Mouse (Mus musculus) forebrain, postnatal 0 days (tissue): ENCODE data around the gene Axin2. TPM values are rescaled to one million over a fixed set of nuclear protein-coding genes. Genes with fewer than 3 reads are reported as not detected.

Source experiments
- ATAC-seq: fragments of 200-750 bp; cut with Nextera tagmentation; 2 replicates; pipeline ENCODE4 v1.8.0; 2017; ENCODE audit warnings: mild to moderate bottlenecking, moderate library complexity
- DNase-seq: peaks from one replicate; pipeline ENCODE4 v3.0.0-alpha.2; 2015
- H3K27ac ChIP-seq: fragments of 300-500 bp; sonication (generic); 2 replicates; pipeline ENCODE4 v1.5.1; 2014; ENCODE audit warnings: low read depth, mild to moderate bottlenecking, antibody characterized with exemption, low read length, moderate library complexity, mixed read lengths
- H3K27me3 ChIP-seq: fragments of 300-500 bp; sonication (generic); 2 replicates; pipeline ENCODE4 v1.6.1; 2014; ENCODE audit warnings: mild to moderate bottlenecking, low read length, mixed read lengths; ENCODE audit not compliant: insufficient read depth
- H3K36me3 ChIP-seq: fragments of 300-500 bp; sonication (generic); 2 replicates; pipeline ENCODE4 v1.6.1; 2014; ENCODE audit warnings: mild to moderate bottlenecking, moderate library complexity; ENCODE audit not compliant: insufficient read depth
- H3K4me1 ChIP-seq: fragments of 300-500 bp; sonication (generic); 2 replicates; pipeline ENCODE4 v1.6.1; 2014; ENCODE audit warnings: antibody characterized with exemption; ENCODE audit not compliant: insufficient read depth
- H3K4me2 ChIP-seq: fragments of 300-500 bp; sonication (generic); 2 replicates; pipeline ENCODE4 v1.6.1; 2014; ENCODE audit warnings: low read depth, mild to moderate bottlenecking, moderate library complexity
- H3K4me3 ChIP-seq: fragments of 300-500 bp; sonication (generic); 2 replicates; pipeline ENCODE4 v1.5.1; 2014; ENCODE audit warnings: low read depth, low read length, mixed read lengths
- H3K9ac ChIP-seq: fragments of 300-500 bp; sonication (generic); 2 replicates; pipeline ENCODE4 v1.6.1; 2014; ENCODE audit warnings: mild to moderate bottlenecking
- H3K9me3 ChIP-seq: fragments of 300-500 bp; sonication (generic); 2 replicates; pipeline ENCODE4 v1.6.1; 2016; ENCODE audit warnings: low read length
- CTCF ChIP-seq: sonication (generic); IDR thresholded peaks from 2 replicates; pipeline ENCODE4 v1.5.1; 2016; ENCODE audit warnings: antibody characterized with exemption, control low read depth, low read depth
- WGBS: fragments of 180-500 bp; shearing (Covaris S2); extraction: QIAGEN DNeasy Blood & Tissue Kit; methylation state at CpG from one replicate; pipeline ENCODE4 v1.1.7; 2014; 5-methylcytosine and 5-hydroxymethylcytosine counted together
- polyA plus RNA-seq: library from polyadenylated mRNA; unstranded; fragments of >200 nt; fragmentation: Nextera tagmentation; extraction: Ambion mirVana; gene quantifications from 2 replicates; pipeline ENCODE4 v1.2.1, GENCODE M21; 2015
- total RNA-seq: library from RNA; depleted of rRNA; stranded (reverse); fragments of >200 nt; gene quantifications from 2 replicates; pipeline ENCODE4 v1.2.3, GENCODE M21; 2014

Gene Axin2
- total and polyA plus RNA-seq, 2 experiments from 2014 or later = 5.0 to 35.6 TPM

DNA sequence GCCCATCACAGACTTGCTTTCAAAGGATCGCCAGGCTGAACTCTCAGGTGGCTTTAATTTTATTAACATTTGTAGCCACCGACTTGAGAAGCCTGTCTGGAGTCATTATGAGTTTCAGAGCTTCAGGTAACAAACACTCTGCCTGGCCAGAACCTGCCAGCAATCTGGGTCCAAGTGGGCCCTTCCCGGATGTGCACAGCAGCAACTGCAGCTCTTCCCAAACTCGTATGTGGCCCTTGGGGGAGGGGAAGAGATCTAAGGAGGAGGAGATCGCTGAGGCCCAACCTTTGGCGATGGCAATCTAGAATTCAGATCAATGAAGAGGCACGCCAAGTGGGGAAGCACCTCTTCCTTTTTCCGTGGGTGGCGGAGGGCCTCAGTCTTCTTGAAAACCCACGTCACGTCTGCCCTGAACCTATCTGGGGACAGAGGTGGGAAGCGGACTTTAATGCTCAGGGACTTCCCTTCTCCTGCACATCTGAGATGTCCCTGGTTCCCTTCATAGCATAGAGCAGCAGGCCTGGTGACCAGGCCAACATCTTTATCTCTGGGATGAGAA lies 26.8 kb upstream of the Axin2 start:
- ATAC-seq = no peak
- no peak overlapping the region for H3K27ac ChIP-seq
- no peak overlapping the region for H3K4me3 ChIP-seq
- H3K4me1 ChIP-seq = peaks cover 10% of the 10 kb centered on the region; the same call in 1 of the 2 replicates
- WGBS = 56% methylated on average over 12 of the region's 12 CpGs
- no peaks in the 10 kb centered on the region for H3K36me3 ChIP-seq
- H3K27me3 ChIP-seq = no peaks in the 10 kb centered on the region
- DNase-seq = no peak
- no peaks in the 10 kb centered on the region for H3K9me3 ChIP-seq
- no peak for TF ChIP-seq CTCF
- no peak overlapping the region for H3K4me2 ChIP-seq
- no peak overlapping the region for H3K9ac ChIP-seq

DNA sequence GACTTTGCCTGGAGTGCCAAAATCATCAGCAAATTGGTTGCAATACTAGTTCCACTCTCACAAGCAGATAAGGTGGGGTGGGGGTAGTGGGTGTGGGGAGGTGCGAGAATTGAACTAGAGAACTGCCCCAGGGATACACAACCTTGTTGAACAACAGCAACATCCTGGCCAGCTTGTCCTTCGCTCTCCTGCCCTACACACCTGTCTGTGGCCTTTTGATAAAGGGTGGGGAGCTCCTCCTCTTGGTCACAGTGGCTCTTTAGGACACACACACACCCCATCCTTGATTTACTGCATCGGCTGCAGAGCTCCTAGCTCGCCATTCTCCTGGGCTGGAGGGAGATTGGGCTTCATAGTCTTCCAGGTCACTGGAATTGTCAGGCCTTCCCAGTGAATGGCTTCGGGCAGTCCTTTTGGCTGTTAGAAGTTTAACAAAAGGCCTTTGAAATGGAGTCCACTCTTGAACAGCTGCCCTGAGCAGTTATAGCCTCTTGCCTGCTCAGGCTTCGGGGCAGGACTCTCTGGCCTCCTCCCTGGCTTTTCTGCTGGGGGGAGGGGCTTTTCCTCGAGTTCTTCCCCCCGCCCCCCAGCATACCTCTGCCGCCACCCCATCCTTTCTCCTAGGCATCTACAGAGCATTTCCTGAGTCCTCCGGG lies 26.2 kb upstream of the Axin2 start:
- 42% methylated on average over 10 of the region's 10 CpGs for WGBS
- Histone ChIP-seq H3K27ac (no peak overlapping the region), H3K4me2 (no peak overlapping the region), H3K27me3 (no peaks in the 10 kb centered on the region), H3K9ac (no peak overlapping the region), H3K4me1 (peaks cover 10% of the 10 kb centered on the region; the same call in 1 of the 2 replicates), H3K36me3 (no peaks in the 10 kb centered on the region), H3K9me3 (no peaks in the 10 kb centered on the region), H3K4me3 (no peak overlapping the region)
- DNase-seq (no peak), ATAC-seq (no peak)
- TF ChIP-seq CTCF = no peak

DNA sequence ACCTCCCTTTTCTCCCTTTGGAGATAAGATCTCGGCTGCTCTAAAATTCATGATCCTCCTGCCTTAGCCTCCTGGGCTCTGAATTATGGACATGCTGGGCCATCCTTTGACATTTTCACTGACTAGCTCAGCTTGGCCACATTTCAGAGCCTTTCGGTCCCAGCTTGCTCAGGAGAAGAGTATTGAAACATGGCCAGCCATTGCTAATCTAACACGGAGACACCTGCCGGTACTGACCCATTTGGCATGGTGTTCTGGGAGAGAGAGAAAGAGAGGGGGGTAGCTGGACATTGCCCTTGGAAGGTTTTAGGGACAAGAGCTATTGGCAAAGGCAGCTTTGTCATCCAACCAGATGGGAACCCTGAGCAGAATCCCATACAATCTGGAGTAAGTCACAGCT lies 23.1 kb upstream of the Axin2 start:
- ATAC-seq = no peak
- Histone ChIP-seq H3K27ac (no peak overlapping the region), H3K27me3 (no peaks in the 10 kb centered on the region), H3K4me2 (no peak overlapping the region), H3K4me1 (peaks cover 5% of the 10 kb centered on the region; the same call in 1 of the 2 replicates), H3K9ac (no peak overlapping the region), H3K9me3 (no peaks in the 10 kb centered on the region), H3K4me3 (no peak overlapping the region), H3K36me3 (no peaks in the 10 kb centered on the region)
- WGBS = 79% methylated on average over 4 of the region's 4 CpGs
- DNase-seq = no peak
- TF ChIP-seq CTCF = no peak

DNA sequence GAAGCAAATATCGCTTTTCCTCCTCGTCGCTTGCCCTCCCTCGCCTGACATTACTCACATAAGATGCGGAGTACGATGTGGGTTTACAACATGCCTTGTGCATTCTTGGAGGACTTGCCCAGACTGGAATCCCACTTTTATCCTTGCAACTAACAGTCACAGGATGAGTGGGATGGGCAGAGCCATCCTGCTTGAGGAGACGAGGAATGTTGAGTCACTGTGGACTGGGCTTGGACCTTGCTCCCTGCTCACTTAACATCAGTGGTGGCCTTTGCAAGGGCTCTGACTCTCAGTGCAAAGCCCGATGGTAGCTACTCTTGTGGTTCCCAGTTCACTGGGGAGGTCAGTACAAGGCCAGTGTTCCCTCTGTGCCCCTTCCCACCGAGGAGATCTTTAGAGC lies 22.1 kb upstream of the Axin2 start:
- H3K4me2 ChIP-seq = no peak overlapping the region
- H3K27ac ChIP-seq = no peak overlapping the region
- H3K27me3 ChIP-seq = no peaks in the 10 kb centered on the region
- no peaks in the 10 kb centered on the region for H3K36me3 ChIP-seq
- no peaks in the 10 kb centered on the region for H3K9me3 ChIP-seq
- no peak for TF ChIP-seq CTCF
- H3K9ac ChIP-seq = no peak overlapping the region
- DNase-seq = no peak
- 83% methylated on average over 9 of the region's 9 CpGs for WGBS
- no peak for ATAC-seq
- H3K4me1 ChIP-seq = peaks cover 5% of the 10 kb centered on the region; the same call in 1 of the 2 replicates
- H3K4me3 ChIP-seq = no peak overlapping the region

DNA sequence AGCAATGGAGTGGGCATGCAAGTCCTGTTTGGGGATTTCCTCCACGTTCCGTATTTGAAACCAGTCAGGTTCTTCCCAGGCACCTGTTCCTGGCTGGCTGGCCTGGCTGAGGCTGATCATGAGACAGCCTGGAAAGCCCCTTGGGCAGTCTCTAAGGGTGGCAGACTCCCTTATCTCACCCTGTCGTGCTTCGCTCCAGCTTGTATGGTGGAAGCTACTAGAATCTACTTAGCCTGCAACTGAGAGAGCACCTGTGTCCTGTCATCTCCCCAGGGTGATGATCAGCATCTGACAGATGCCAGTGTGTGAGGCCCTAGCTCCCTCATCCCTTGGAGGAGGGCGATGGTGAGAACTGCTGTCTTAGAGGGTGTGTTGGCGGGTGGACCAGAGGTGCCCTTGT lies 21.7 kb upstream of the Axin2 start:
- no peak overlapping the region for H3K4me3 ChIP-seq
- H3K4me1 ChIP-seq = peaks cover 5% of the 10 kb centered on the region; the same call in 1 of the 2 replicates
- H3K36me3 ChIP-seq = no peaks in the 10 kb centered on the region
- no peaks in the 10 kb centered on the region for H3K27me3 ChIP-seq
- ATAC-seq (no peak), DNase-seq (no peak)
- no peak for TF ChIP-seq CTCF
- H3K9ac ChIP-seq = no peak overlapping the region
- no peak overlapping the region for H3K4me2 ChIP-seq
- H3K27ac ChIP-seq = no peak overlapping the region
- no peaks in the 10 kb centered on the region for H3K9me3 ChIP-seq
- 89% methylated on average over 6 of the region's 6 CpGs for WGBS

DNA sequence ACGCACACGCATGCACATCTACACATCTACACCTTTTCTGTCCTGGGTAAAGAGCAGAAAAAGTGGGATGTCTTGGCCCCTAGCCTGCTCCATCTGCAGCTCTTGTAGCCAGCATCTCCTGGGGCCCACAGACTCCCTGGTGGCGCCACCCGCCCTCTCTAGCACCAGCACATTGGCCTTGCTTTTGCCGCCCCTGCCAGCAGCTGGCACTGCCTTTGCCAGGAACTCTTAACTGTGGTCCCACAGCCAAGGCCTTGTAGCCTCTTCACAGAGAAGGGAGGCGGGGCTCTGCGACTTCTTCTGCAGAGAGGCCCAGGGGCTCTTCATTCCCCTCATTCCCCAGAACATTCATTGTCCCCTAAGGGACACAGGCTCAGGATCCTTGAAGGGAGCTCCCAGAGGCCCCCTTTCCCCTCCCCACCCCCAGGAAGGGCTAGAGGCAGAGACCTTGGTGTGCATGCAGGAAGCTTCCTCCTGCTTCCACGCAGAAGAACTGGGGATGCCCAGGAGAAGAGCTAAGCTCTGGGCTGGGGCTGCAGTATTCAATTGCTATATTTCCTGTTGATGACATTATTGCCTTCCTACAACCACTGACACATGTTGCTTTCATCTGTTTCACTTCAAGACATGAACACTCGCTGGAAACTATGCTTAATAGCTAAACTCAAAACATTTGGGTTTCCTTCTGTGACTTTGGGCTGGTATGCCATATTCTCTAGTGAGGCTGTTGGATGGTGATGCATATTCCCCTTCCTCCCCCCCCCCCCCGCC lies 19.2 kb upstream of the Axin2 start:
- peaks cover 5% of the 10 kb centered on the region; the same call in 1 of the 2 replicates for H3K4me1 ChIP-seq
- no peak overlapping the region for H3K4me3 ChIP-seq
- 53% methylated on average over 9 of the region's 10 CpGs for WGBS
- H3K27me3 ChIP-seq = no peaks in the 10 kb centered on the region
- ATAC-seq (peak; percentile 83), DNase-seq (peak; percentile 62)
- no peak overlapping the region for H3K4me2 ChIP-seq
- no peaks in the 10 kb centered on the region for H3K36me3 ChIP-seq
- peak overlapping the region; percentile 21; the same call in 1 of the 2 replicates for H3K27ac ChIP-seq
- H3K9ac ChIP-seq = no peak overlapping the region
- no peak for TF ChIP-seq CTCF
- H3K9me3 ChIP-seq = no peaks in the 10 kb centered on the region

DNA sequence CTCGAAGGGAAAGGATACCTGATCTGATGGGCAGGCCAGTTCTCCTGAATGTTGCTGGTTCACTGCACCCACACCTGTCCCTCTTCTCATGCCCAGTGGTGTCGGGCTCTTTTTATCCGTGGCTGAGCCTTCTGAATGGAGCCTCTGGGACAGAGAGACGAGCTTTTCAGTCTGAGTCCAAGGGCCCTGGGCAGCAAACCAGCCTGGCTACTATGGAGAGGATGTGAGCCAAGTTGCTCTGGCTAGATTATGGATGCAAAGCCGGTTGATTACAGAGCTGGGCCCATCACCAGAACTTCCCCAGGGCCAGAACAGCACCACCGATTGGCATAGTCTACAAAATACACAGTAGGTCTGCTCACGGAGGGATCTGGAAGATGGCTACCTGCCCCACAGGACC lies 18.5 kb upstream of the Axin2 start:
- Histone ChIP-seq H3K9ac (no peak overlapping the region), H3K4me3 (no peak overlapping the region), H3K27ac (no peak overlapping the region), H3K36me3 (no peaks in the 10 kb centered on the region), H3K27me3 (no peaks in the 10 kb centered on the region), H3K4me1 (peaks cover 5% of the 10 kb centered on the region; the same call in 1 of the 2 replicates), H3K9me3 (no peaks in the 10 kb centered on the region), H3K4me2 (no peak overlapping the region)
- ATAC-seq (peak; percentile 36), DNase-seq (no peak)
- 46% methylated on average over 7 of the region's 7 CpGs for WGBS
- TF ChIP-seq CTCF = no peak
